ENCODE assay signal across 26 mouse cellular contexts in the genomic region with DNA sequence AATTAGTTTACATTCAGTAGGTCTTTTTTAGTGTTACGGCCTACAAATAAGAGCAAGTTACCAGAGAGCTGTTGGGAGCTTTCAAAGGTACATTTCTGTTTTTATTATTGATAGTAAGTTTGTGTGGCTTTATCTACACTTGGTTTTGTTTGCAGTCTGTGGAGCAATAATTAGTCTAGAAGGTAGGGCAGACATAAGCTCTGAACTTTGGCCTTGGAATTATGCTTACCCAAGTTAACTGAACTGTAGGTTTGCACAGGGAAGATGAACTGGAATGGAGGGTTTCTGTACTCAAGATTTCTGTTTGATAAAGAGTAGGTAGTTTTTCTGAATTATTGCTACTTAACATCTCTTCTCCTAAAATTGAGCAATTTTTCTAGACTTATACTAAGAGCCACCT.
"Had no signal": no experiment of that assay in that cellular context is flagged by ENCODE, and none has a peak within 500 bp of the region (broad histone marks: within the 10 kb centered on the region; RNA-seq: fewer than 3 reads in every experiment).

No protein-coding gene starts in this region.

- H3K27ac ChIP-seq: heart, embryonic 10.5 days; hindbrain, embryonic 10.5 days; hindbrain, embryonic 12.5 days; hindbrain, embryonic 14.5 days; kidney, embryonic 15.5 days; kidney, postnatal 0 days; layer of hippocampus, adult 2 months; limb, embryonic 13.5 days; limb, embryonic 15.5 days; liver, embryonic 13.5 days; liver, embryonic 15.5 days had no signal

- H3K4me3 ChIP-seq: heart, embryonic 10.5 days; heart, embryonic 12.5 days; hindbrain, embryonic 10.5 days; hindbrain, embryonic 12.5 days; kidney, embryonic 15.5 days; layer of hippocampus, adult 2 months; limb, embryonic 13.5 days; limb, embryonic 15.5 days; liver, embryonic 13.5 days; liver, embryonic 15.5 days had no signal

- H3K36me3 ChIP-seq: hindbrain, embryonic 10.5 days; hindbrain, embryonic 12.5 days; kidney, embryonic 15.5 days; limb, embryonic 13.5 days; limb, embryonic 15.5 days; liver, embryonic 13.5 days; liver, embryonic 15.5 days had no signal

- H3K4me2 ChIP-seq: heart, embryonic 12.5 days; hindbrain, embryonic 12.5 days; hindbrain, embryonic 14.5 days; kidney, embryonic 15.5 days; limb, embryonic 13.5 days; limb, embryonic 15.5 days; liver, embryonic 13.5 days; liver, embryonic 15.5 days had no signal

- H3K9me3 ChIP-seq: heart, embryonic 10.5 days; heart, embryonic 12.5 days; hindbrain, embryonic 10.5 days; hindbrain, embryonic 12.5 days; kidney, embryonic 15.5 days; limb, embryonic 13.5 days; limb, embryonic 15.5 days; liver, embryonic 13.5 days; liver, embryonic 15.5 days had no signal

- H3K9ac ChIP-seq: heart, embryonic 12.5 days; hindbrain, embryonic 12.5 days; hindbrain, embryonic 14.5 days; kidney, embryonic 15.5 days; limb, embryonic 13.5 days; limb, embryonic 15.5 days; liver, embryonic 13.5 days; liver, embryonic 15.5 days had no signal

- ATAC-seq: forebrain, embryonic 16.5 days; hindbrain, embryonic 16.5 days; inflammation-experienced regulatory T-cells, adult 6 months had no signal

- H3K4me1 ChIP-seq: hindbrain, embryonic 10.5 days; hindbrain, embryonic 12.5 days; kidney, embryonic 15.5 days; limb, embryonic 13.5 days; limb, embryonic 15.5 days had no signal

- H3K27me3 ChIP-seq: heart, embryonic 12.5 days; hindbrain, embryonic 12.5 days; kidney, embryonic 15.5 days; limb, embryonic 13.5 days; limb, embryonic 15.5 days; liver, embryonic 13.5 days; liver, embryonic 15.5 days had no signal

- DNase-seq: gastrocnemius, postnatal 14 days; gastrocnemius, postnatal 36 days; heart, postnatal 10 days; heart, postnatal 4 days; kidney, adult 11 months; kidney, adult 2 months; kidney, adult 9 months; kidney, postnatal 14 days; kidney, postnatal 36 days; layer of hippocampus, postnatal 36 days; left cerebral cortex, postnatal 4 days; liver, embryonic 13.5 days had no signal
